Mouse (Mus musculus): Measurements from ENCODE around the gene Phykpl.
"Not testable (repeated sequence)": the region's sequence is repeated elsewhere in the genome, so short reads cannot be mapped to it uniquely, and the experiment has no call there.

Gene Phykpl

GRCm38 (mm10) chr11:51587059-51587458 lies 2.5 kb downstream of the Phykpl start:
- DNase-seq = no peak

- no peak for DNase-seq
Measured at GRCm38 (mm10) chr11:51588833-51589232, 4.3 kb downstream of the Phykpl start.

GRCm38 (mm10) chr11:51590002-51590401 lies 5.4 kb downstream of the Phykpl start:
- no peak for DNase-seq

GRCm38 (mm10) chr11:51591168-51591567 lies 6.6 kb downstream of the Phykpl start:
- peak; percentile 30 to 38 for DNase-seq

GRCm38 (mm10) chr11:51591915-51592314 lies 7.4 kb downstream of the Phykpl start:
- DNase-seq = no peak

- no peak for DNase-seq
Measured at GRCm38 (mm10) chr11:51593368-51593767, 8.8 kb downstream of the Phykpl start.

GRCm38 (mm10) chr11:51593849-51594248 lies 9.3 kb downstream of the Phykpl start:
- DNase-seq = no peak

GRCm38 (mm10) chr11:51594715-51595350 lies 10.3 kb downstream of the Phykpl start:
- DNase-seq = no peak

- DNase-seq = no peak
Measured at GRCm38 (mm10) chr11:51595459-51596083, 11.0 kb downstream of the Phykpl start.

GRCm38 (mm10) chr11:51597553-51597952 lies 13.0 kb downstream of the Phykpl start:
- DNase-seq = no peak

- no peak for DNase-seq
Measured at GRCm38 (mm10) chr11:51602253-51602652, 17.7 kb downstream of the Phykpl start.

- DNase-seq = peak; percentile 96
Measured at GRCm38 (mm10) chr11:51605602-51606446, 21.3 kb downstream of the Phykpl start.

GRCm38 (mm10) chr11:51606447-51607095 lies 22.0 kb downstream of the Phykpl start, which contains the start of gene Hnrnpab:
TSS of gene Hnrnpab (minus strand) at chr11:51606847.
- peak; percentile 97 to 98 for DNase-seq

- DNase-seq = no peak
Measured at GRCm38 (mm10) chr11:51607096-51607738, 22.7 kb downstream of the Phykpl start.

GRCm38 (mm10) chr11:51609266-51609909 lies 24.8 kb downstream of the Phykpl start:
- no peak for DNase-seq

- DNase-seq = not testable (repeated sequence)
Measured at GRCm38 (mm10) chr11:51609940-51610339, 25.4 kb downstream of the Phykpl start.

- no peak for DNase-seq
Measured at GRCm38 (mm10) chr11:51614256-51614655, 29.7 kb downstream of the Phykpl start.

- DNase-seq = peak; percentile 29 to 47
Measured at GRCm38 (mm10) chr11:51615129-51615528, 30.6 kb downstream of the Phykpl start.

GRCm38 (mm10) chr11:51615601-51616000 lies 31.0 kb downstream of the Phykpl start:
- peak; percentile 87 for DNase-seq

- DNase-seq = not testable (repeated sequence)
Measured at GRCm38 (mm10) chr11:51616113-51616512, 31.6 kb downstream of the Phykpl start.

GRCm38 (mm10) chr11:51617693-51618092 lies 33.1 kb downstream of the Phykpl start:
- DNase-seq = peak; percentile 82 to 86

GRCm38 (mm10) chr11:51618894-51619408 lies 34.4 kb downstream of the Phykpl start:
- no peak for DNase-seq
